Mouse (Mus musculus): ENCODE measurements around the gene Lsm10.

Lsm10 gene

GRCm38 (mm10) chr4:126097711-126098253 lies 1.4 kb downstream of the Lsm10 start:
- no peak for DNase-seq

- no peak for DNase-seq
These were observed 2.9 kb downstream of the Lsm10 start for GRCm38 (mm10) chr4:126099365-126099764.

GRCm38 (mm10) chr4:126100764-126101163 lies 4.3 kb downstream of the Lsm10 start:
- DNase-seq, result no peak

- DNase-seq, result no peak
These were observed 5.8 kb downstream of the Lsm10 start for GRCm38 (mm10) chr4:126102061-126102841.

- peak; percentile 69 for DNase-seq
These were observed 6.7 kb downstream of the Lsm10 start for GRCm38 (mm10) chr4:126103057-126103581.

- peak; percentile 95 for DNase-seq
These were observed 7.2 kb downstream of the Lsm10 start, which contains the start of gene Stk40 for GRCm38 (mm10) chr4:126103590-126104068. Gene Stk40, plus strand, starts transcription at chr4:126103957.

- DNase-seq, result peak; percentile 48
These were observed 8.0 kb downstream of the Lsm10 start for GRCm38 (mm10) chr4:126104261-126105075.

- DNase-seq, result no peak
These were observed 8.8 kb downstream of the Lsm10 start for GRCm38 (mm10) chr4:126105131-126105783.

- DNase-seq, result no peak
These were observed 11.8 kb downstream of the Lsm10 start for GRCm38 (mm10) chr4:126108061-126108740.

- DNase-seq, result no peak
These were observed 13.4 kb downstream of the Lsm10 start for GRCm38 (mm10) chr4:126109613-126110373.

- peak; percentile 44 for DNase-seq
These were observed 14.1 kb downstream of the Lsm10 start for GRCm38 (mm10) chr4:126110374-126111152.

GRCm38 (mm10) chr4:126111153-126111549 lies 14.7 kb downstream of the Lsm10 start:
- no peak for DNase-seq

GRCm38 (mm10) chr4:126113243-126113642 lies 16.8 kb downstream of the Lsm10 start:
- DNase-seq, result no peak

GRCm38 (mm10) chr4:126113943-126114342 lies 17.5 kb downstream of the Lsm10 start:
- DNase-seq, result peak; percentile 51

- no peak for DNase-seq
These were observed 19.0 kb downstream of the Lsm10 start for GRCm38 (mm10) chr4:126115411-126115810.

GRCm38 (mm10) chr4:126115871-126116521 lies 19.6 kb downstream of the Lsm10 start:
- no peak for DNase-seq

GRCm38 (mm10) chr4:126117116-126117515 lies 20.7 kb downstream of the Lsm10 start:
- no peak for DNase-seq

- no peak for DNase-seq
These were observed 22.2 kb downstream of the Lsm10 start for GRCm38 (mm10) chr4:126118651-126119050.

- no peak for DNase-seq
These were observed 22.6 kb downstream of the Lsm10 start for GRCm38 (mm10) chr4:126119051-126119450.

GRCm38 (mm10) chr4:126120052-126120451 lies 23.6 kb downstream of the Lsm10 start:
- DNase-seq, result no peak

Data from right cerebral cortex, postnatal 4 days (tissue).